Mouse (Mus musculus): ENCODE results near the gene Nuak1.
A peak's percentile ranks its signal among the peaks of the same experiment; 100 is the strongest.

Nuak1 gene

GRCm38 (mm10) chr10:84338752-84339151 is 101.6 kb downstream of the Nuak1 start:
- DNase-seq (ENCODE audit: low read depth): peak; percentile 33

- DNase-seq (ENCODE audit: low read depth): no peak
Observed at GRCm38 (mm10) chr10:84335441-84335840, 105.0 kb downstream of the Nuak1 start.

- DNase-seq (ENCODE audit: low read depth): no peak
Observed at GRCm38 (mm10) chr10:84329822-84330221, 110.6 kb downstream of the Nuak1 start.

- DNase-seq (ENCODE audit: low read depth): no peak
Observed at GRCm38 (mm10) chr10:84329336-84329735, 111.1 kb downstream of the Nuak1 start.

GRCm38 (mm10) chr10:84324018-84324417 is 116.4 kb downstream of the Nuak1 start:
- no peak for DNase-seq (ENCODE audit: low read depth)
